Mouse (Mus musculus): Measurements from ENCODE around the gene Mrps25. TPM values are rescaled to one million over a fixed set of nuclear protein-coding genes. Genes with fewer than 3 reads are reported as not detected.

Mrps25 gene
- 86.2 and 87.7 TPM in 2 replicates for polyA plus RNA-seq (2014; fragmentation: Nextera tagmentation; extraction: Ambion mirVana)

DNA sequence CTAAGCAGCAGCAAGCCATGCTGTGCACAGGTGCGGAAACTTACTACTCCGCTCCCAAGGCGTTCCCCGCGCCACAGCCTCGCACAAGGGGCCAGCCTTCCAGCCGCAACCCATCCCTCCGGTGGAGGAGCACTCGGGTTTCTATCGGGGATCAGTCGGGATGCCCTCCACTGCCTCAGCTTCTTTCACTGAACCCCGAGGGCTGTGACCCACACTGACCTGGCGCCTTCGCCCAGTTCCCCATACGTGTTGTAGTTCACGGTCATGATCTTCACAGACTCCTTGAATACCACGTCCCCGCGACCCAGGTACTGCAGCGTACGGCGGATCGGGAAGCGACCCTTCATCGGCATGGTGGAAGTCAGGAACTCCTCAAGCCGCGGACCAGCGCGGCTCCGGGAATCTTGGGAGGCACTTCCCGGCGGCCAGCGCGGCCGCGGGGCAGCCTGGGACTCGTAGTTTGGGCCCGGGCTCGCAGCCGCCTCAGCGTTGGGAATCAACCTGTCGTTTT is at the start of gene Mrps25:
Mrps25 (minus strand) TSS at position 413 of the 511 bp plus-strand sequence.
- Histone ChIP-seq H3K4me3 (ENCODE audit: low read depth, low read length) (peak within 1 kb of the TSS; percentile 79), H3K9me3 (ENCODE audit: control insufficient read depth, low read length) (no peaks in the 10 kb centered on the region), H3K4me2 (ENCODE audit: low read depth, low read length, severe bottlenecking) (peak within 1 kb of the TSS; percentile 82), H3K27ac (ENCODE audit: low read depth, low read length) (no peak within 1 kb of the TSS), H3K36me3 (ENCODE audit: control insufficient read depth, insufficient read depth, low read length) (no peaks in the 10 kb centered on the region; the same call in 1 of the 2 replicates), H3K4me1 (replicated peaks; ENCODE audit: control insufficient read depth, insufficient read depth, low read length) (peaks cover 4% of the 10 kb centered on the region; the same call in 1 of the 2 replicates), H3K27me3 (ENCODE audit: control insufficient read depth, insufficient read depth, low read length) (no peaks in the 10 kb centered on the region), H3K9ac (ENCODE audit: low read length) (peak within 1 kb of the TSS; percentile 83)
- under 1% methylated on average over 42 of the region's 42 CpGs for WGBS
- ATAC-seq (replicated peaks; ENCODE audit: low FRiP score) (peak; percentile 93), DNase-seq (ENCODE audit: low spot score) (peak; percentile 88)

DNA sequence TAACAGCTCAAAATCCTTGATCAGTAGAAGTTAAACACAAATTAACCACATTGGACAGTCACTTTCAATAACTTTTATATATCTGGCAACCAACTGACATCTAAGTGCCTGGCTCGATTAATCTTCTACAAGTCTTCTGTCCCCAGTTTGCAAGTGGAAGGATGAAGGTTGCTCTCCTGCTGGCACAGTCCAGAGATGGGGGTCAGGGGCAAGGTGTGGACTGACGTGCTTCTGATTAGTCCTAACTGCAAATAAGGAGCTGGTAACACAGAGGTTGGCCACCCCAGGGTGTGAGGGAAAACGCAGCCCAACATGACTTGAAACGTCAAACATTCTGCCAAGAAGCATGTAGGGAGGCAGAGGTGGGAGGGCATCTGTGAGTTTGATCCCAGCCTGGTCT is 47.9 kb upstream of the Mrps25 start:
- Histone ChIP-seq H3K9me3 (ENCODE audit: control insufficient read depth, low read length) (no peaks in the 10 kb centered on the region), H3K4me3 (ENCODE audit: low read depth, low read length) (no peak overlapping the region), H3K4me1 (replicated peaks; ENCODE audit: control insufficient read depth, insufficient read depth, low read length) (no peaks in the 10 kb centered on the region), H3K27ac (ENCODE audit: low read depth, low read length) (no peak overlapping the region), H3K9ac (ENCODE audit: low read length) (no peak overlapping the region), H3K27me3 (ENCODE audit: control insufficient read depth, insufficient read depth, low read length) (no peaks in the 10 kb centered on the region), H3K4me2 (ENCODE audit: low read depth, low read length, severe bottlenecking) (no peak overlapping the region), H3K36me3 (ENCODE audit: control insufficient read depth, insufficient read depth, low read length) (no peaks in the 10 kb centered on the region)
- no peak for ATAC-seq (replicated peaks; ENCODE audit: low FRiP score)
- DNase-seq (ENCODE audit: low spot score), result no peak
- 77% methylated on average over 4 of the region's 4 CpGs for WGBS

DNA sequence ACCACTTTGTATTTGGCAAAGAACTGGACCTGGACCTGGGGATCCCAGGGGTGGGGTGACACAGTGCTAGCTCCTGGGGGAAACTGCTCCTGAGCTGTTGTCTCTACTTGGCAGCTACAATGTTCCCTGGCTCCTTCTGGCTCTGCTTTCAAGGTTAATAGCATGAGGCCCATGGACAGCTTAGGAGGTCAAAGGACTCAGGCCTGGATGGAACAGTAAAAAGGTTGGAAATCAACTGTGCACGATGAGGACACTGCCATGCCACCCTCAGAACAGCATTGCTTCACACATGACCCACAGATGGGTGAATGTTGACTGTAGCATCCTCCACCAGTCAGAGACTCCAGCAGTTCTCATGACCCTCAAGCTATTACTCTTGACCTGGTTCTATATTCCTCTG is 47.5 kb upstream of the Mrps25 start:
- H3K27ac ChIP-seq (ENCODE audit: low read depth, low read length), result no peak overlapping the region
- H3K4me1 ChIP-seq (replicated peaks; ENCODE audit: control insufficient read depth, insufficient read depth, low read length), result no peaks in the 10 kb centered on the region
- no peak overlapping the region for H3K4me3 ChIP-seq (ENCODE audit: low read depth, low read length)
- no peak overlapping the region for H3K9ac ChIP-seq (ENCODE audit: low read length)
- WGBS, result 84% methylated on average over 1 of the region's 1 CpGs
- H3K4me2 ChIP-seq (ENCODE audit: low read depth, low read length, severe bottlenecking), result no peak overlapping the region
- ATAC-seq (replicated peaks; ENCODE audit: low FRiP score) (no peak), DNase-seq (ENCODE audit: low spot score) (no peak)
- H3K36me3 ChIP-seq (ENCODE audit: control insufficient read depth, insufficient read depth, low read length), result no peaks in the 10 kb centered on the region
- no peaks in the 10 kb centered on the region for H3K27me3 ChIP-seq (ENCODE audit: control insufficient read depth, insufficient read depth, low read length)
- no peaks in the 10 kb centered on the region for H3K9me3 ChIP-seq (ENCODE audit: control insufficient read depth, low read length)

GRCm38 (mm10) chr6:92229586-92229985 is 45.8 kb upstream of the Mrps25 start:
- no peak for ATAC-seq (replicated peaks; ENCODE audit: low FRiP score)

DNA sequence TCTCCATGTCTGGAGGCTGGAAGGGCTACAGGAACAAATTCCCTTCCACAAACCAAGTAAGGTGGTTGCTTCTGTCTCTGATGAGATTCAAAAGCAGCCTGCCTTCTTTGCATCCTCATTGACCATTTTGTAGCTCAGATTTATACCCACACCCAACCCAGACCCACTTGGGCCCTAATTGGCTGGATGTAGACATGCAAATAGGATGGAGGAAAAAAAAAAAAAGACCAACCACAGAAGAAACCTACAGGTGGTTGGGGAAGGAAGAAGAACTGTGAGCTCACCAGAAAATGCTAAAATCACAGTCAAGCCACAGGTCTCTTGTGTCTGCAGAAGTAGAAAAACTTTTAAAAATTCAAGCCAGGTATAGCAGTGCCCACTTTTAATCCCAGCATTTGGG is 45.3 kb upstream of the Mrps25 start:
- Histone ChIP-seq H3K27ac (ENCODE audit: low read depth, low read length) (no peak overlapping the region), H3K27me3 (ENCODE audit: control insufficient read depth, insufficient read depth, low read length) (no peaks in the 10 kb centered on the region), H3K36me3 (ENCODE audit: control insufficient read depth, insufficient read depth, low read length) (no peaks in the 10 kb centered on the region), H3K4me2 (ENCODE audit: low read depth, low read length, severe bottlenecking) (no peak overlapping the region), H3K4me3 (ENCODE audit: low read depth, low read length) (no peak overlapping the region), H3K9ac (ENCODE audit: low read length) (no peak overlapping the region), H3K9me3 (ENCODE audit: control insufficient read depth, low read length) (no peaks in the 10 kb centered on the region), H3K4me1 (replicated peaks; ENCODE audit: control insufficient read depth, insufficient read depth, low read length) (no peaks in the 10 kb centered on the region)
- DNase-seq (ENCODE audit: low spot score) (no peak), ATAC-seq (replicated peaks; ENCODE audit: low FRiP score) (no peak)

More at GRCm38 (mm10) chr6:92229586-92229985, 45.8 kb upstream of the Mrps25 start:
- no peaks in the 10 kb centered on the region for H3K9me3 ChIP-seq (ENCODE audit: control insufficient read depth, low read length)
- no peak overlapping the region for H3K9ac ChIP-seq (ENCODE audit: low read length)
- H3K4me3 ChIP-seq (ENCODE audit: low read depth, low read length), result no peak overlapping the region
- H3K4me1 ChIP-seq (replicated peaks; ENCODE audit: control insufficient read depth, insufficient read depth, low read length), result no peaks in the 10 kb centered on the region
- no peak for DNase-seq (ENCODE audit: low spot score)
- H3K4me2 ChIP-seq (ENCODE audit: low read depth, low read length, severe bottlenecking), result no peak overlapping the region
- no peaks in the 10 kb centered on the region for H3K36me3 ChIP-seq (ENCODE audit: control insufficient read depth, insufficient read depth, low read length)
- no peaks in the 10 kb centered on the region for H3K27me3 ChIP-seq (ENCODE audit: control insufficient read depth, insufficient read depth, low read length)
- WGBS, result 86% methylated on average over 2 of the region's 2 CpGs
- no peak overlapping the region for H3K27ac ChIP-seq (ENCODE audit: low read depth, low read length)

DNA sequence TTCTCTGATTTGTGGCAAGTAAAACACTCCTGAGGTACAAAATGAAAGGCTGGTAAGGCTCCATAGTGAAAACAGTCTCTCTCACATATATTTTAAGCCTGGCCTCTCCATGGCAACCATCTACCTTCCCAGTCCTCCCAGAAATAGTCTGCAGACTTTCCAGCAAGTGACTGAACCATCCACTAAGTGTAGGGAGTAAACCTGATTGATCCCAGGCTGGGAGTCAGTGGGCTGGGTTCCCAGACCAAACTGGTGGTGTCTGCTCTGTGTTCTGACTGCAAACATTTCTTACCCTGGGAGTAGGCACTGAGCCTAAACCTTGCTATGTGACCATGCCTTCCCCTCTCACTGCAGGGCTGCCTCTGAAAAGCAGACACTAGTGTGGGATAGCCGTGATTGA is 41.1 kb upstream of the Mrps25 start:
- 92% methylated on average over 1 of the region's 1 CpGs for WGBS
- Histone ChIP-seq H3K4me1 (replicated peaks; ENCODE audit: control insufficient read depth, insufficient read depth, low read length) (no peaks in the 10 kb centered on the region), H3K9me3 (ENCODE audit: control insufficient read depth, low read length) (no peaks in the 10 kb centered on the region), H3K36me3 (ENCODE audit: control insufficient read depth, insufficient read depth, low read length) (no peaks in the 10 kb centered on the region), H3K4me2 (ENCODE audit: low read depth, low read length, severe bottlenecking) (no peak overlapping the region), H3K9ac (ENCODE audit: low read length) (no peak overlapping the region), H3K27ac (ENCODE audit: low read depth, low read length) (no peak overlapping the region), H3K4me3 (ENCODE audit: low read depth, low read length) (no peak overlapping the region), H3K27me3 (ENCODE audit: control insufficient read depth, insufficient read depth, low read length) (no peaks in the 10 kb centered on the region)
- DNase-seq (ENCODE audit: low spot score) (no peak), ATAC-seq (replicated peaks; ENCODE audit: low FRiP score) (no peak)

DNA sequence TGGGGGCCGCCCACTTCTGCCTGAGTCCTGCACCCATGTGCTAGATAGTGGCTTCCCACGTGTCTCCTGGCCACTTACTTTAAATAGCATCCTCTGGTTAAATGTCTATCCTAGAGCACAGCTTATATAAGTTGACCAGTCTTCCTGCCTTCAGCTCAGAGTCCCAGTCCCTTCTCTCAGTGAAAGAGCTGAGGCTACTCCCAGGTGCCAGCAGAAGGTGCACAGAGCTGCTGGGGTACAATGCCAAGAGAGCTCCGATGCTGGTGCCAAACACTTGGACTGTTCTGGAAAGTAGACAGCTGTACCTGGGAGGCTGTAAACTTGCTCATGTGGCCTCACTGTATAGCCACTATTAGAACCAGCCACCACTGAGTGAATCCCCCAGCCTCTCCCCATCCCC is 38.2 kb upstream of the Mrps25 start:
- Histone ChIP-seq H3K36me3 (ENCODE audit: control insufficient read depth, insufficient read depth, low read length) (no peaks in the 10 kb centered on the region), H3K9me3 (ENCODE audit: control insufficient read depth, low read length) (no peaks in the 10 kb centered on the region), H3K4me1 (replicated peaks; ENCODE audit: control insufficient read depth, insufficient read depth, low read length) (no peaks in the 10 kb centered on the region), H3K27me3 (ENCODE audit: control insufficient read depth, insufficient read depth, low read length) (no peaks in the 10 kb centered on the region), H3K27ac (ENCODE audit: low read depth, low read length) (no peak overlapping the region), H3K4me3 (ENCODE audit: low read depth, low read length) (no peak overlapping the region), H3K9ac (ENCODE audit: low read length) (no peak overlapping the region), H3K4me2 (ENCODE audit: low read depth, low read length, severe bottlenecking) (no peak overlapping the region)
- DNase-seq (ENCODE audit: low spot score), result no peak
- no peak for ATAC-seq (replicated peaks; ENCODE audit: low FRiP score)
- WGBS, result 89% methylated on average over 3 of the region's 3 CpGs

- no peaks in the 10 kb centered on the region for H3K9me3 ChIP-seq (ENCODE audit: control insufficient read depth, low read length)
- H3K4me2 ChIP-seq (ENCODE audit: low read depth, low read length, severe bottlenecking), result no peak overlapping the region
- no peaks in the 10 kb centered on the region for H3K27me3 ChIP-seq (ENCODE audit: control insufficient read depth, insufficient read depth, low read length)
- H3K4me1 ChIP-seq (replicated peaks; ENCODE audit: control insufficient read depth, insufficient read depth, low read length), result no peaks in the 10 kb centered on the region
- H3K4me3 ChIP-seq (ENCODE audit: low read depth, low read length), result no peak overlapping the region
- ATAC-seq (replicated peaks; ENCODE audit: low FRiP score), result no peak
- H3K27ac ChIP-seq (ENCODE audit: low read depth, low read length), result no peak overlapping the region
- H3K36me3 ChIP-seq (ENCODE audit: control insufficient read depth, insufficient read depth, low read length), result no peaks in the 10 kb centered on the region
- whole genome bisulfite sequencing, result 82% methylated on average over 6 of the region's 6 CpGs
- no peak overlapping the region for H3K9ac ChIP-seq (ENCODE audit: low read length)
- DNase-seq (ENCODE audit: low spot score), result no peak
These were observed 37.8 kb upstream of the Mrps25 start for GRCm38 (mm10) chr6:92221604-92222003.

DNA sequence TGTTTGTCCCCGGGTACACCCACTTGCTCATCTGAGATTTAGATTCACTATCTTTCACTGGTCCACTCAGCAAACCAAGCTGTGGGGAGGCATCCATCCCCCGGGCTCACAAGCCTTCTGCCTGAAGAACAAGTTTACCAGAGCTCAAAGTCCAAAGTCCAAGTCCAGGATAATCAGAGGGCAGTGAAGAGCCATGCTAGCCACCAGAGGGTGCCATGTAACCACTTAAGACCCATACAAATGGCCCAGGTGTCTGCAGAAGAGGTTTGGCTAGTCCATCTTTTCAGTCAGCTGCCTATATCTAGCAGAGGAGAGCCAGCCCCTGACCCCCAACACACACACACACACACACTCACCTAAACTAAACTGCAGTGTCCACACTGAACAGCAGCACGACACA is 35.6 kb upstream of the Mrps25 start:
- Histone ChIP-seq H3K9me3 (ENCODE audit: control insufficient read depth, low read length) (no peaks in the 10 kb centered on the region), H3K9ac (ENCODE audit: low read length) (no peak overlapping the region), H3K4me2 (ENCODE audit: low read depth, low read length, severe bottlenecking) (no peak overlapping the region), H3K4me1 (replicated peaks; ENCODE audit: control insufficient read depth, insufficient read depth, low read length) (no peaks in the 10 kb centered on the region), H3K4me3 (ENCODE audit: low read depth, low read length) (no peak overlapping the region), H3K36me3 (ENCODE audit: control insufficient read depth, insufficient read depth, low read length) (no peaks in the 10 kb centered on the region), H3K27ac (ENCODE audit: low read depth, low read length) (no peak overlapping the region), H3K27me3 (ENCODE audit: control insufficient read depth, insufficient read depth, low read length) (no peaks in the 10 kb centered on the region)
- WGBS, result 47% methylated on average over 3 of the region's 3 CpGs
- peak; percentile 55 for DNase-seq (ENCODE audit: low spot score)
- no peak for ATAC-seq (replicated peaks; ENCODE audit: low FRiP score)
